Mouse (Mus musculus): ENCODE data around the gene Sdr9c7.
"Not testable (repeated sequence)": the region's sequence is repeated elsewhere in the genome, so short reads cannot be mapped to it uniquely, and the experiment has no call there.

Sdr9c7 gene

GRCm38 (mm10) chr10:127898218-127898617 lies at the start of gene Sdr9c7:
Gene Sdr9c7, plus strand, starts transcription at chr10:127898518.
- no peak for DNase-seq (ENCODE audit: low read depth, low spot score)

- no peak for DNase-seq (ENCODE audit: low read depth, low spot score)
Observed at GRCm38 (mm10) chr10:127849628-127850027, 48.7 kb upstream of the Sdr9c7 start, which contains the start of gene Rdh19. Gene Rdh19, plus strand, starts transcription at chr10:127849928.

GRCm38 (mm10) chr10:127856376-127856775 lies 41.9 kb upstream of the Sdr9c7 start:
- no peak for DNase-seq (ENCODE audit: low read depth, low spot score)

- no peak for DNase-seq (ENCODE audit: low read depth, low spot score)
Observed at GRCm38 (mm10) chr10:127864931-127865330, 33.4 kb upstream of the Sdr9c7 start.

GRCm38 (mm10) chr10:127866232-127866631 lies 32.1 kb upstream of the Sdr9c7 start, which contains the start of gene Rdh16f2:
Gene Rdh16f2, plus strand, starts transcription at chr10:127866474.
- DNase-seq (ENCODE audit: low read depth, low spot score) = no peak

GRCm38 (mm10) chr10:127872484-127872883 lies 25.8 kb upstream of the Sdr9c7 start:
- DNase-seq (ENCODE audit: low read depth, low spot score) = no peak

- no peak for DNase-seq (ENCODE audit: low read depth, low spot score)
Observed at GRCm38 (mm10) chr10:127877681-127878080, 20.6 kb upstream of the Sdr9c7 start.

GRCm38 (mm10) chr10:127878262-127879057 lies 19.9 kb upstream of the Sdr9c7 start:
- no peak for DNase-seq (ENCODE audit: low read depth, low spot score)

- no peak for DNase-seq (ENCODE audit: low read depth, low spot score)
Observed at GRCm38 (mm10) chr10:127879155-127879688, 19.1 kb upstream of the Sdr9c7 start.

- no peak for DNase-seq (ENCODE audit: low read depth, low spot score)
Observed at GRCm38 (mm10) chr10:127881041-127881440, 17.3 kb upstream of the Sdr9c7 start.

- no peak for DNase-seq (ENCODE audit: low read depth, low spot score)
Observed at GRCm38 (mm10) chr10:127886551-127886950, 11.8 kb upstream of the Sdr9c7 start.

- no peak for DNase-seq (ENCODE audit: low read depth, low spot score)
Observed at GRCm38 (mm10) chr10:127886971-127887370, 11.3 kb upstream of the Sdr9c7 start.

GRCm38 (mm10) chr10:127888605-127889004 lies 9.7 kb upstream of the Sdr9c7 start, which contains the start of gene Rdh7:
Gene Rdh7, minus strand, starts transcription at chr10:127888817.
- DNase-seq (ENCODE audit: low read depth, low spot score) = no peak

GRCm38 (mm10) chr10:127891481-127891880 lies 6.8 kb upstream of the Sdr9c7 start:
- DNase-seq (ENCODE audit: low read depth, low spot score) = no peak

GRCm38 (mm10) chr10:127893163-127894022 lies 4.9 kb upstream of the Sdr9c7 start:
- DNase-seq (ENCODE audit: low read depth, low spot score) = not testable (repeated sequence)

- no peak for DNase-seq (ENCODE audit: low read depth, low spot score)
Observed at GRCm38 (mm10) chr10:127896705-127897104, 1.6 kb upstream of the Sdr9c7 start.

- DNase-seq (ENCODE audit: low read depth, low spot score) = no peak
Observed at GRCm38 (mm10) chr10:127897506-127897905, 812 bp upstream of the Sdr9c7 start.

GRCm38 (mm10) chr10:127899783-127900182 lies 1.5 kb downstream of the Sdr9c7 start:
- DNase-seq (ENCODE audit: low read depth, low spot score) = no peak

- DNase-seq (ENCODE audit: low read depth, low spot score) = no peak
Observed at GRCm38 (mm10) chr10:127901751-127902150, 3.4 kb downstream of the Sdr9c7 start.

GRCm38 (mm10) chr10:127903116-127903515 lies 4.8 kb downstream of the Sdr9c7 start:
- no peak for DNase-seq (ENCODE audit: low read depth, low spot score)

- DNase-seq (ENCODE audit: low read depth, low spot score) = peak; percentile 7
Observed at GRCm38 (mm10) chr10:127904718-127905446, 6.6 kb downstream of the Sdr9c7 start.

Data from skeletal muscle tissue, adult 2 months (tissue).